Mouse (Mus musculus): Measurements from ENCODE around the gene Gm21028. TPM values are rescaled to one million over a fixed set of nuclear protein-coding genes. Genes with fewer than 3 reads are reported as not detected.
"Not testable (repeated sequence)": the region's sequence is repeated elsewhere in the genome, so short reads cannot be mapped to it uniquely, and the experiment has no call there.

The Gm21028 gene
- total RNA-seq (2021) (not detected), polyA plus RNA-seq (2012; rRNA removed) (not detected in 2 replicates)
- long read RNA-seq, result 0 reads

DNA sequence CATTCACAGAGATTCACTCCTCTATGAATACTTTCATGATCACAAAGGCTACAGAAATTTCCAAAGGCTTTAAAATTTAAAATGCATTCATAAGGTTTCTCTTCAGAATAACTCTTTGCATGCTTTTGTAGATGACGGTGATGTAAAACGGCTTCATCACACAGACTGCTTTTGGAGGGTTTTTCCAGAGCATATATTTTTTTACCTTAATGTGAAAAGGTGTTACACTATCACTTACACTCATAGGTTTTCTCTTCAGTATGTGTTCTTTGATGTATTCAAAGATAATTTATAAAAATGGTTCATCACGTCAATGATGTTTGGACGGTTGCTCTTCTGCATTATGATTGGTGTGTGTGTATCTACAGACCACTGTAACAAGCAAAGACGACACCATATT is at the start of gene Gm21028:
Gm21028 (minus strand) TSS at position 101 of the 400 bp plus-strand sequence.
- intact Hi-C loops (cut with DNase I), result no loop called here
- H3K36me3 ChIP-seq (ENCODE audit: control insufficient read depth, insufficient read depth, low read length), result no peaks in the 10 kb centered on the region
- no peaks in the 10 kb centered on the region for H3K79me2 ChIP-seq (replicated peaks; ENCODE audit: control insufficient read depth, insufficient read depth, low read length)
- no peak within 1 kb of the TSS for H3K9ac ChIP-seq (ENCODE audit: low read depth, low read length)
- H3K27ac ChIP-seq, result no peak within 1 kb of the TSS
- no peak within 1 kb of the TSS for H3K4me3 ChIP-seq
- no peaks in the 10 kb centered on the region for H3K27me3 ChIP-seq (ENCODE audit: control insufficient read depth, insufficient read depth, low read length)
- DNase-seq, result no peak
- TF ChIP-seq EP300 (IDR thresholded peaks at IDR 0.05; ENCODE audit: insufficient read depth, low read depth, low read length) (no peak), CTCF (IDR thresholded peaks at IDR 0.05) (no peak), POLR2A (IDR thresholded peaks at IDR 0.05; ENCODE audit: insufficient read depth, low read depth, low read length) (no peak)
- no peaks in the 10 kb centered on the region for H3K4me1 ChIP-seq (ENCODE audit: control insufficient read depth, insufficient read depth, low read length)
- WGBS, result 90% methylated on average over 5 of the region's 5 CpGs

- H3K4me1 ChIP-seq (ENCODE audit: control insufficient read depth, insufficient read depth, low read length); DNase-seq; H3K27ac ChIP-seq; H3K4me3 ChIP-seq; H3K36me3 ChIP-seq (ENCODE audit: control insufficient read depth, insufficient read depth, low read length); H3K9ac ChIP-seq (ENCODE audit: low read depth, low read length); intact Hi-C loops (cut with DNase I); H3K79me2 ChIP-seq (replicated peaks; ENCODE audit: control insufficient read depth, insufficient read depth, low read length); H3K27me3 ChIP-seq (ENCODE audit: control insufficient read depth, insufficient read depth, low read length): not testable (repeated sequence)
These were observed 17.3 kb upstream of the Gm21028 start for GRCm38 (mm10) chr7:42595666-42596065.

DNA sequence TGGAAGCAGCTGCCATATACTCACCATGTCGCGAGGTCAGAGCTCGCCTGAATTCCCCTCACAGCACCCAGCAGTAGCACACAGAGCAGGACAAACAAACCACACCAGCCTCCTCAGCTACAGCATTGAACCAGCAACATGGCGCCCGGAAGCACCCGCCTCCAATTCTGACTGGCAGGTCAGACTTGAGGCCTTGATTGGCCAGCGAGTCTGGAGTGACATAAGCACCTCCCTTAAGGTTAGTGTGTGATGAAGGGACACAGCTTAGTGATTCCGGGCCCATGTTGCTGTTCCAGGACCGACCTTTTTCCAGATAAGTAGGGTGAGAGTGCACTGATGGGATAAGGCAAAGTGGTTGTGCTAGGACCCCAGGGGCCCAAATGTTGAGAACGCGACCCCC is 14.0 kb upstream of the Gm21028 start, which contains the start of gene Zfp977:
Zfp977 (minus strand) TSS at position 135 of the 400 bp plus-strand sequence.
- intact Hi-C loops (cut with DNase I), result not testable (repeated sequence)
- WGBS, result 88% methylated on average over 11 of the region's 11 CpGs

DNA sequence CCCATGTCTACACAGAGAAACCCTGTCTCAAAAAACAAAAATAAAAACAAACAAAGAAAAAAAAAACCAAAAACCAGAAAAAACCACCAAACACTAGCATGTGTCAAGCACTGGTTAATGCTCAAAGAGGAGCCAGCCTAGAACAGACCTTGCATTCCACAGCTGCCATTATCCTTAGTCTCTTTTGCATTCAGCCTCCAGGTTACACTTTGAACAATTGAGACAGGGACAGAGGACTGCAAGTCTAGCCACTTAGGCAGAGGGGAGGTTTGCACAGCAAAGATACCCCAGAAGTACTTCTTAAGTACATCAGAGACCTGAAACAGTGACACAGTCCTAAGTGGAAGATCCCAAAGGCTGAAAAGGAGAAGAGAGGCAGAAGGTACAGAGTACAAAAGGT is 12.9 kb upstream of the Gm21028 start:
- H3K27me3 ChIP-seq (ENCODE audit: control insufficient read depth, insufficient read depth, low read length); H3K36me3 ChIP-seq (ENCODE audit: control insufficient read depth, insufficient read depth, low read length); DNase-seq; H3K79me2 ChIP-seq (replicated peaks; ENCODE audit: control insufficient read depth, insufficient read depth, low read length); H3K4me3 ChIP-seq; H3K9ac ChIP-seq (ENCODE audit: low read depth, low read length); H3K4me1 ChIP-seq (ENCODE audit: control insufficient read depth, insufficient read depth, low read length); intact Hi-C loops (cut with DNase I); H3K27ac ChIP-seq: not testable (repeated sequence)

More for the DNA sequence above, 14.0 kb upstream of the Gm21028 start, which contains the start of gene Zfp977:
- H3K4me1 ChIP-seq (ENCODE audit: control insufficient read depth, insufficient read depth, low read length); H3K36me3 ChIP-seq (ENCODE audit: control insufficient read depth, insufficient read depth, low read length); H3K9ac ChIP-seq (ENCODE audit: low read depth, low read length); H3K4me3 ChIP-seq; H3K27ac ChIP-seq; H3K79me2 ChIP-seq (replicated peaks; ENCODE audit: control insufficient read depth, insufficient read depth, low read length); DNase-seq; H3K27me3 ChIP-seq (ENCODE audit: control insufficient read depth, insufficient read depth, low read length): not testable (repeated sequence)

DNA sequence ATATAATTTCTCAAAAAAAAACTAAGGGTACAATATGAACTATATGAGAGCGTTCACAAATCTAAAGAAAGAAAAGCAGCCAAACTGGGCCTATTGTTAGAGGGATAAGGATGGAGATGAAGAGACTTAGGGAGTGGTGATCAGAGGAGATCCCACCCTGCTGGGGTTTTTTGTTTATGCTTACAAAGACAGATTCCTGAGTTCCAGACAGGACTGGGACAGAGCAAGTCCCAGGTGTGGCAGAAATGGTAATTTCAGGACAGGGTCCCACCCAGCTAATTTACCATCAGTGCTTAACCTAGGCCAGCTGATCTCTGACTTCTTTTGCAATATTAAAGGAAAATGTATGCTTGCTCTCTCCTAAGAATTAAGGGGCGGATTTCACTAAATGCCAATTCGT is 26.6 kb downstream of the Gm21028 start:
- no peak overlapping the region for H3K9ac ChIP-seq (ENCODE audit: low read depth, low read length)
- H3K27me3 ChIP-seq (ENCODE audit: control insufficient read depth, insufficient read depth, low read length), result no peaks in the 10 kb centered on the region
- H3K27ac ChIP-seq, result no peak overlapping the region
- intact Hi-C loops (cut with DNase I), result no loop called here
- H3K4me3 ChIP-seq, result no peak overlapping the region
- 63% methylated on average over 3 of the region's 3 CpGs for WGBS
- TF ChIP-seq POLR2A (IDR thresholded peaks at IDR 0.05; ENCODE audit: insufficient read depth, low read depth, low read length), result no peak
- TF ChIP-seq CTCF (IDR thresholded peaks at IDR 0.05), result no peak
- no peak for TF ChIP-seq EP300 (IDR thresholded peaks at IDR 0.05; ENCODE audit: insufficient read depth, low read depth, low read length)
- no peaks in the 10 kb centered on the region for H3K4me1 ChIP-seq (ENCODE audit: control insufficient read depth, insufficient read depth, low read length)
- H3K79me2 ChIP-seq (replicated peaks; ENCODE audit: control insufficient read depth, insufficient read depth, low read length), result no peaks in the 10 kb centered on the region
- no peaks in the 10 kb centered on the region for H3K36me3 ChIP-seq (ENCODE audit: control insufficient read depth, insufficient read depth, low read length)
- DNase-seq, result no peak

Small RNA genes within 50 kb of the gene (microRNA-seq; reads per million reads assigned to microRNA genes)
- gene Gm24938, result 0 reads per million in 2 experiments

Other genes with a start within 250 kb of the Gm21028 start
- gene 4933421I07Rik, start 130.5 kb downstream of the Gm21028 start, total RNA-seq (2021), result not detected
- not detected in 2 replicates for gene 4933421I07Rik, start 130.5 kb downstream of the Gm21028 start, polyA plus RNA-seq (2012; rRNA removed)
- 1 to 10 TPM; 4.1 to 4.2 TPM for gene Zfp141, start 72.8 kb downstream of the Gm21028 start, total RNA-seq (2021)
- 1.7 and 3.1 TPM in 2 replicates for gene Zfp141, start 72.8 kb downstream of the Gm21028 start, polyA plus RNA-seq (2012; rRNA removed)
- gene Zfp977, start 14.0 kb upstream of the Gm21028 start, total RNA-seq (2021), result under 1 TPM; 0.50 to 0.73 TPM
- 0.12 and 0.18 TPM in 2 replicates for gene Zfp977, start 14.0 kb upstream of the Gm21028 start, polyA plus RNA-seq (2012; rRNA removed)
- gene Zfp976, start 64.0 kb upstream of the Gm21028 start, total RNA-seq (2021), result 1 to 10 TPM; 2.0 to 2.4 TPM
- gene Zfp976, start 64.0 kb upstream of the Gm21028 start, polyA plus RNA-seq (2012; rRNA removed), result 0.31 and 0.61 TPM in 2 replicates
- gene Zfp975, start 114.2 kb upstream of the Gm21028 start, total RNA-seq (2021), result 1 to 10 TPM; 3.5 to 4.0 TPM
- 0.53 and 1.1 TPM in 2 replicates for gene Zfp975, start 114.2 kb upstream of the Gm21028 start, polyA plus RNA-seq (2012; rRNA removed)
- gene Gm17067, start 148.4 kb upstream of the Gm21028 start, total RNA-seq (2021), result not detected
- gene Gm17067, start 148.4 kb upstream of the Gm21028 start, polyA plus RNA-seq (2012; rRNA removed), result not detected in 2 replicates
- gene Vmn2r62, start 214.9 kb upstream of the Gm21028 start, total RNA-seq (2021), result not detected
- gene Vmn2r62, start 214.9 kb upstream of the Gm21028 start, polyA plus RNA-seq (2012; rRNA removed), result not detected in 2 replicates

Data from heart, adult 2 months (tissue).